Mouse (Mus musculus): ENCODE measurements around the gene Clmn. TPM values are rescaled to one million over a fixed set of nuclear protein-coding genes. Genes with fewer than 3 reads are reported as not detected.
A peak's percentile ranks its signal among the peaks of the same experiment; 100 is the strongest.

Clmn gene
- polyA plus RNA-seq, 1 experiment from 2014 or later, result 4.9 TPM

GRCm38 (mm10) chr12:104899161-104899560 lies 34.3 kb upstream of the Clmn start:
- no peak overlapping the region for H3K4me3 ChIP-seq (replicated peaks)
- 52% methylated on average over 11 of the region's 11 CpGs for WGBS
- no peaks in the 10 kb centered on the region for H3K9me3 ChIP-seq (replicated peaks)
- H3K27me3 ChIP-seq, result no peaks in the 10 kb centered on the region
- no peak for ATAC-seq (replicated peaks; ENCODE audit: low FRiP score)
- no peaks in the 10 kb centered on the region for H3K36me3 ChIP-seq
- H3K4me2 ChIP-seq, result no peak overlapping the region
- H3K9ac ChIP-seq, result no peak overlapping the region
- H3K27ac ChIP-seq, result peak overlapping the region; percentile 48; the same call in 1 of the 2 replicates
- H3K4me1 ChIP-seq, result peaks cover 50% of the 10 kb centered on the region

GRCm38 (mm10) chr12:104898718-104899117 lies 33.8 kb upstream of the Clmn start:
- H3K27ac ChIP-seq, result no peak overlapping the region
- H3K4me1 ChIP-seq, result peaks cover 45% of the 10 kb centered on the region
- 73% methylated on average over 9 of the region's 9 CpGs for WGBS

GRCm38 (mm10) chr12:104897051-104897618 lies 32.3 kb upstream of the Clmn start:
- H3K9ac ChIP-seq, result no peak overlapping the region
- WGBS, result 46% methylated on average over 8 of the region's 8 CpGs
- no peaks in the 10 kb centered on the region for H3K9me3 ChIP-seq (replicated peaks)
- no peaks in the 10 kb centered on the region for H3K36me3 ChIP-seq
- H3K4me3 ChIP-seq (replicated peaks), result no peak overlapping the region
- H3K4me1 ChIP-seq, result peaks cover 43% of the 10 kb centered on the region
- peak overlapping the region; percentile 91 for H3K27ac ChIP-seq
- ATAC-seq (replicated peaks; ENCODE audit: low FRiP score), result peak; percentile 78
- no peaks in the 10 kb centered on the region for H3K27me3 ChIP-seq
- H3K4me2 ChIP-seq, result no peak overlapping the region

More at GRCm38 (mm10) chr12:104898718-104899117, 33.8 kb upstream of the Clmn start:
- Histone ChIP-seq H3K27me3 (no peaks in the 10 kb centered on the region), H3K36me3 (no peaks in the 10 kb centered on the region), H3K9me3 (replicated peaks) (no peaks in the 10 kb centered on the region), H3K4me3 (replicated peaks) (no peak overlapping the region), H3K4me2 (no peak overlapping the region), H3K9ac (no peak overlapping the region)
- no peak for ATAC-seq (replicated peaks; ENCODE audit: low FRiP score)

- H3K4me2 ChIP-seq, result no peak overlapping the region
- no peaks in the 10 kb centered on the region for H3K9me3 ChIP-seq (replicated peaks)
- no peaks in the 10 kb centered on the region for H3K36me3 ChIP-seq
- peak overlapping the region; percentile 91 for H3K27ac ChIP-seq
- WGBS, result 50% methylated on average over 16 of the region's 16 CpGs
- H3K27me3 ChIP-seq, result no peaks in the 10 kb centered on the region
- ATAC-seq (replicated peaks; ENCODE audit: low FRiP score), result peak; percentile 80
- H3K9ac ChIP-seq, result no peak overlapping the region
- peaks cover 43% of the 10 kb centered on the region for H3K4me1 ChIP-seq
- no peak overlapping the region for H3K4me3 ChIP-seq (replicated peaks)
These were observed 31.8 kb upstream of the Clmn start for GRCm38 (mm10) chr12:104896640-104897039.

GRCm38 (mm10) chr12:104892245-104892644 lies 27.4 kb upstream of the Clmn start:
- Histone ChIP-seq H3K4me1 (peaks cover 14% of the 10 kb centered on the region), H3K36me3 (no peaks in the 10 kb centered on the region), H3K4me2 (no peak overlapping the region), H3K9ac (no peak overlapping the region), H3K27ac (no peak overlapping the region), H3K9me3 (replicated peaks) (no peaks in the 10 kb centered on the region), H3K4me3 (replicated peaks) (no peak overlapping the region), H3K27me3 (no peaks in the 10 kb centered on the region)
- 85% methylated on average over 3 of the region's 3 CpGs for WGBS
- ATAC-seq (replicated peaks; ENCODE audit: low FRiP score), result no peak

- ATAC-seq (replicated peaks; ENCODE audit: low FRiP score), result no peak
- Histone ChIP-seq H3K27ac (no peak overlapping the region), H3K36me3 (no peaks in the 10 kb centered on the region), H3K9ac (no peak overlapping the region), H3K4me1 (no peaks in the 10 kb centered on the region), H3K27me3 (no peaks in the 10 kb centered on the region), H3K4me2 (no peak overlapping the region), H3K4me3 (replicated peaks) (no peak overlapping the region), H3K9me3 (replicated peaks) (no peaks in the 10 kb centered on the region)
- WGBS, result 86% methylated on average over 8 of the region's 8 CpGs
These were observed 25.2 kb upstream of the Clmn start for GRCm38 (mm10) chr12:104890066-104890465.

- no peak overlapping the region for H3K9ac ChIP-seq
- WGBS, result 78% methylated on average over 7 of the region's 7 CpGs
These were observed 21.2 kb upstream of the Clmn start for GRCm38 (mm10) chr12:104886104-104886503.

GRCm38 (mm10) chr12:104882533-104882932 lies 17.7 kb upstream of the Clmn start:
- WGBS, result 60% methylated on average over 5 of the region's 5 CpGs
- H3K36me3 ChIP-seq, result no peaks in the 10 kb centered on the region
- no peak overlapping the region for H3K27ac ChIP-seq
- no peak overlapping the region for H3K4me3 ChIP-seq (replicated peaks)
- H3K9ac ChIP-seq, result no peak overlapping the region
- no peaks in the 10 kb centered on the region for H3K9me3 ChIP-seq (replicated peaks)
- ATAC-seq (replicated peaks; ENCODE audit: low FRiP score), result no peak
- H3K4me2 ChIP-seq, result no peak overlapping the region
- no peaks in the 10 kb centered on the region for H3K27me3 ChIP-seq
- H3K4me1 ChIP-seq, result 0 out of 2 replicates have a peak, but pooled peaks cover 4% of the 10 kb centered on the region

More at GRCm38 (mm10) chr12:104886104-104886503, 21.2 kb upstream of the Clmn start:
- Histone ChIP-seq H3K4me3 (replicated peaks) (no peak overlapping the region), H3K27me3 (no peaks in the 10 kb centered on the region), H3K9me3 (replicated peaks) (no peaks in the 10 kb centered on the region), H3K36me3 (no peaks in the 10 kb centered on the region), H3K4me1 (0 out of 2 replicates have a peak, but pooled peaks cover 4% of the 10 kb centered on the region), H3K27ac (no peak overlapping the region), H3K4me2 (no peak overlapping the region)
- ATAC-seq (replicated peaks; ENCODE audit: low FRiP score), result no peak

- H3K27me3 ChIP-seq, result no peaks in the 10 kb centered on the region
- ATAC-seq (replicated peaks; ENCODE audit: low FRiP score), result no peak
- WGBS, result 81% methylated on average over 2 of the region's 2 CpGs
These were observed 17.2 kb upstream of the Clmn start for GRCm38 (mm10) chr12:104882061-104882460.

GRCm38 (mm10) chr12:104881518-104882060 lies 16.7 kb upstream of the Clmn start:
- H3K4me1 ChIP-seq, result 0 out of 2 replicates have a peak, but pooled peaks cover 4% of the 10 kb centered on the region
- no peak overlapping the region for H3K9ac ChIP-seq
- H3K4me2 ChIP-seq, result no peak overlapping the region
- H3K4me3 ChIP-seq (replicated peaks), result no peak overlapping the region
- no peaks in the 10 kb centered on the region for H3K9me3 ChIP-seq (replicated peaks)
- 72% methylated on average over 4 of the region's 4 CpGs for WGBS
- ATAC-seq (replicated peaks; ENCODE audit: low FRiP score), result 0 out of 2 replicates have a peak, but pooled peaks have one; percentile 19
- no peaks in the 10 kb centered on the region for H3K36me3 ChIP-seq
- no peaks in the 10 kb centered on the region for H3K27me3 ChIP-seq
- no peak overlapping the region for H3K27ac ChIP-seq

More at GRCm38 (mm10) chr12:104882061-104882460, 17.2 kb upstream of the Clmn start:
- Histone ChIP-seq H3K9ac (no peak overlapping the region), H3K4me3 (replicated peaks) (no peak overlapping the region), H3K36me3 (no peaks in the 10 kb centered on the region), H3K9me3 (replicated peaks) (no peaks in the 10 kb centered on the region), H3K4me1 (0 out of 2 replicates have a peak, but pooled peaks cover 4% of the 10 kb centered on the region), H3K4me2 (no peak overlapping the region), H3K27ac (no peak overlapping the region)

- H3K27ac ChIP-seq, result no peak overlapping the region
- H3K4me2 ChIP-seq, result no peak overlapping the region
- H3K9me3 ChIP-seq (replicated peaks), result no peaks in the 10 kb centered on the region
- 0 out of 2 replicates have a peak, but pooled peaks cover 4% of the 10 kb centered on the region for H3K4me1 ChIP-seq
- H3K36me3 ChIP-seq, result no peaks in the 10 kb centered on the region
- no peak overlapping the region for H3K4me3 ChIP-seq (replicated peaks)
- H3K27me3 ChIP-seq, result no peaks in the 10 kb centered on the region
- H3K9ac ChIP-seq, result no peak overlapping the region
- WGBS, result 58% methylated on average over 12 of the region's 12 CpGs
- ATAC-seq (replicated peaks; ENCODE audit: low FRiP score), result no peak
These were observed 15.5 kb upstream of the Clmn start for GRCm38 (mm10) chr12:104880367-104880766.

GRCm38 (mm10) chr12:104879577-104879989 lies 14.7 kb upstream of the Clmn start:
- 57% methylated on average over 10 of the region's 10 CpGs for WGBS
- no peak overlapping the region for H3K9ac ChIP-seq
- no peaks in the 10 kb centered on the region for H3K36me3 ChIP-seq
- H3K27me3 ChIP-seq, result no peaks in the 10 kb centered on the region
- H3K4me2 ChIP-seq, result no peak overlapping the region
- H3K4me1 ChIP-seq, result 0 out of 2 replicates have a peak, but pooled peaks cover 4% of the 10 kb centered on the region
- H3K27ac ChIP-seq, result no peak overlapping the region
- H3K9me3 ChIP-seq (replicated peaks), result no peaks in the 10 kb centered on the region
- ATAC-seq (replicated peaks; ENCODE audit: low FRiP score), result no peak
- H3K4me3 ChIP-seq (replicated peaks), result no peak overlapping the region
